Mouse (Mus musculus) brain, adult 10 weeks (tissue): ENCODE measurements around the gene Zar1l. TPM values are rescaled to one million over a fixed set of nuclear protein-coding genes. Genes with fewer than 3 reads are reported as not detected.

Source experiments
- polyA plus RNA-seq: library from polyadenylated mRNA; stranded (reverse); fragments of 350-450 nt; fragmentation: Illumina TruSeq; extraction: RNeasy Lipid Tissue Mini Kit (QIAGEN cat#74804); gene quantifications from one replicate; pipeline ENCODE4 v1.2.3, GENCODE M21; 2015; ENCODE audit warnings: low read depth, low replicate concordance

Zar1l gene
- polyA plus RNA-seq: 0.57 TPM

GRCm38 (mm10) chr5:150518064-150518463 is at the start of gene Zar1l:
Zar1l (minus strand) TSS chr5:150518164.

DNA sequence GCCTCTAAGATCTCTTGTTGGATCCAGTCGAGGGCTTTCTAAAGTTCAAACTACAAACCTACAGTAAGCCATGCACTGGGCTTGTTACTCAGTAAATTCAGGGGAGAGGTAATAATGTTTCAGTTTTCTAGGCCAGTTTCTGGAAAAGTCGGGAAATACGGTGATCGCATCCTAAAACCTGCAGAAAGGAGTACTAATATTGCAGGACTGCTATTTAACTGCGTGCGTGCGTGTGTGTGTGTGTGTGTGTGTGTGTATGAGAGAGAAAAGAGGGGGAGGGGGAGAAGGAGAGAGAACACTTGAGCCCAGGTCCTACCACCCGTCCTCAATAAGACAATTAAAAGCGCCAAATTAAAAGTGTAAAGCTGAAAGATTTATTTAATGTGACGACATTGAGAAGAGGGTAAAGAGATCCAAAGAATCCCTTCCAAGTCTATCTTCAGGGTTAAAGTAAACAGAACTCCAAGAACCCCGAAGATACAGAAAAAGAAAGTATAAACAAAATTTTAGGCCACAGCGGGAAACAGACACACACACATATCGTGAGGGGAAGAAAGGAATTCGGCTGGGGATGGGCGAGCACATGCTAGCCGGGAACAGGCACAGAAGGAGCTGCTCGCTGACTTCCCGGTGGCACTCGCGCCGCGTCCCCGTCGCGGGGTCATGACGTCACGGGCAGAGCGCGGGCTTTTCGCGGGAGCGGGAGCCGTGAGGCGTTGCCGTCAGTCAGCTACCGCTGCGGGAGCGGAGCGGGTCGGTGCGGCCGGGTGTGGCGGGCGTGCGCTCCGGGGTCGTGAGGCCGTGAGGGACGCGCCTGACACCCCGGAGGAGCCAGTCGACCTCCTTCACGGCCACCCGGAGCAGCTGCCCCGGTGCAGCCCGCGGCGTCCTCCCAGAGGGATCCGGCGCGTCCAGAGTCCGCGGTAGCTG is 4.2 kb upstream of the Zar1l start, which contains the start of gene Brca2:
Gene Brca2, plus strand, starts transcription at position 694 of the 930 bp plus-strand sequence.

Other genes with a start within 250 kb of the Zar1l start
- 3.9 TPM for gene Brca2, start 4.5 kb upstream of the Zar1l start, polyA plus RNA-seq
- 45.8 TPM for gene N4bp2l1, start 79.0 kb upstream of the Zar1l start, polyA plus RNA-seq
- 39.6 TPM for gene N4bp2l2, start 148.0 kb upstream of the Zar1l start, polyA plus RNA-seq
- gene Pds5b, start 155.6 kb upstream of the Zar1l start, polyA plus RNA-seq: 48.5 TPM